Mouse (Mus musculus) left cerebral cortex, adult 2 months (tissue): ENCODE data around the gene Gm7544. TPM values are rescaled to one million over a fixed set of nuclear protein-coding genes. Genes with fewer than 3 reads are reported as not detected.

Source experiments
- DNase-seq, 2 experiments: peaks; one replicate each; pipeline ENCODE4 v3.0.0; 2021 to 2022; ENCODE audit warnings: low spot score in 2 of 2, mixed read lengths in 1 of 2; ENCODE audit errors: extremely low spot score in 1 of 2
- H3K27ac ChIP-seq: fragments of 200-600 bp; 2 replicates; pipeline ENCODE4 v1.8.1; 2022
- H3K4me3 ChIP-seq: fragments of 200-600 bp; 2 replicates; pipeline ENCODE4 v1.8.1; 2022
- CTCF ChIP-seq: fragments of 200-600 bp; IDR thresholded peaks from 2 replicates; pipeline ENCODE4 v1.8.1; 2022; ENCODE audit warnings: antibody characterized with exemption, mild to moderate bottlenecking, moderate library complexity
- intact Hi-C: fragments of 180-260 bp; cut with DNase I; formaldehyde crosslinking; loops from one replicate; pipeline ENCODE4 v1.15.1; 2025
- total RNA-seq, 2 experiments: library from RNA; stranded (reverse); gene quantifications; 2 replicates each; pipeline ENCODE4 v1.2.3; 2021

The Gm7544 gene
- total RNA-seq, 2 experiments from 2014 or later: not detected

DNA sequence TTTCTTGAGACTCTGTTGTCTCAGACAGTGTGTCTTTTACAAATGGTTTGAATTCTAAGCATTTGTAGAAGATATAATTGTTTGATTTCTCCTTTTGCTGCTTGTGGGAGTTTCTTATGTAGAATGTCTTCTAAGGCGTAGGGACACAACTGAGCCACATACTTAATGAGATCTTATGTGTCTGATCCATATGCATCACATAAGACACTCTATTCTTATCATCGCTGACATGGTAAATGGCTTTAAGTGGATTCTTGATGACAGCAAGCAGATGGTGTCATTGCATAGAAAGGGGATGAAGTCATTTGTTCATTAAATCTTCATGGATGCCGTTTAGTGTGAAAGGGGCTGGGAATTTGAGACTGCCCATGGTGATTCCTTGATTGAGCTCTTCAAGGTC lies 49.9 kb downstream of the Gm7544 start:
- H3K27ac ChIP-seq: no peak overlapping the region
- no peak for DNase-seq
- intact Hi-C loops: no loop called here
- no peak overlapping the region for H3K4me3 ChIP-seq
- no peak for TF ChIP-seq CTCF

Other genes starting within 250 kb of the Gm7544 start
- 100 to 1,000 TPM; 263 to 273 TPM for gene Mff, start 231.1 kb downstream of the Gm7544 start, total RNA-seq
- gene Tm4sf20, start 187.6 kb downstream of the Gm7544 start, total RNA-seq: not detected
- not detected for gene Gm47791, start 184.8 kb downstream of the Gm7544 start, total RNA-seq
- 10 to 100 TPM; 76.6 to 78.3 TPM for gene Agfg1, start 116.5 kb downstream of the Gm7544 start, total RNA-seq
- gene A030005L19Rik, start 42.7 kb downstream of the Gm7544 start, total RNA-seq: under 1 TPM; 0.61 to 0.91 TPM
- not detected for gene A030014E15Rik, start 31.1 kb downstream of the Gm7544 start, total RNA-seq
- gene Gm6217, start 24.6 kb downstream of the Gm7544 start, total RNA-seq: not detected
- not detected for gene A030003K21Rik, start 12.6 kb downstream of the Gm7544 start, total RNA-seq
- gene Gm47955, start 4.3 kb upstream of the Gm7544 start, total RNA-seq: not detected
- gene Gm47959, start 44.5 kb upstream of the Gm7544 start, total RNA-seq: not detected
- 1 to 10 TPM; 1.8 to 2.0 TPM for gene Slc19a3, start 82.4 kb upstream of the Gm7544 start, total RNA-seq
- not detected for gene Krtap28-10, start 86.5 kb upstream of the Gm7544 start, total RNA-seq
- not detected for gene Gm47969, start 88.9 kb upstream of the Gm7544 start, total RNA-seq
- gene A030005K14Rik, start 103.4 kb upstream of the Gm7544 start, total RNA-seq: not detected
- gene Krtap28-13, start 104.9 kb upstream of the Gm7544 start, total RNA-seq: not detected
- gene Ccl20, start 160.8 kb upstream of the Gm7544 start, total RNA-seq: not detected
- gene Daw1, start 203.7 kb upstream of the Gm7544 start, total RNA-seq: under 1 TPM; 0.25 to 0.56 TPM